Mouse (Mus musculus): ENCODE measurements at regions not wholly inside any gene's neighbourhood (a gene's known extent, or its start where the extent isn't known, plus 50 kb on each side); places are given as distances from the start of the nearest gene placed in this dataset.
A peak's percentile ranks its signal among the peaks of the same experiment; 100 is the strongest.

DNA sequence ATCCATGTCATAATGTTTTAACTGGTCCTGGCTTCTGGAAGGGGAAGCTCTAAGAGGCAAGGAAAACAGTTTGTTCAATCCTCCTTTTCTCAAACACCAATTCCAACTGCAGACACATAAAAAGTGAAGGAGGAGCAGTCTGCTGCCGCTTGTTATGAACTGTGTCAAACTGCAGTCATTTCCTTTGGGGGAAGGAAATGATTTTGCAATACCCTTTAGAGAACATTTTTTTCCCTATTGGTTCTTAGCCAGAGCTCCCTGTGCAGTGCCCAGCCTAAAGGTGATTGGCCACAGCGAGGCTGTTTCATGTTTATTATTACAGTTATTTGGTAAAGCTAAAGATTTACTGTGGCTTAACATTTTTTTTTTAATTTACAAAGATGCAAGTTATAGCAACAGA, 1132.6 kb upstream of the Fbxo33 start:
- DNase-seq (ENCODE audit: inconsistent ontology term): no peak

DNA sequence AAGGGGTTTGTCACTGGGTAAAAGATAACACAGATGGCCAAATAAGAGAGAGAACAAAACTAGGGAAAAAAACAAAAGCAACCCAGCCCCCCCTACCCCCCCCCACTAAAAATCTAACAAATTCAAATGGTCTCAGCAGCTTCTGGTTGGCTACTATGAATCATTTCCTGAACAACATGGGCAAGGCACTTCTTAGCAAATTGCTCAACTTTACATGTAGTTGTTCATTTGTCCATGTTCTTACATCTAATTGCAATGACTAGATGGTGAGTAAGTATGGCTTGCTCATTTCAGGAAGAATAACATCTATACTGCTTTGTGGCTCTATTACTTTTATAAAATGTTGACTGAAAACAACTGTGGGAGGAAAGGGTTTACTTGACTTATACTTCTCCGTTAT, 1124.9 kb upstream of the Fbxo33 start:
- DNase-seq (ENCODE audit: inconsistent ontology term): no peak

DNA sequence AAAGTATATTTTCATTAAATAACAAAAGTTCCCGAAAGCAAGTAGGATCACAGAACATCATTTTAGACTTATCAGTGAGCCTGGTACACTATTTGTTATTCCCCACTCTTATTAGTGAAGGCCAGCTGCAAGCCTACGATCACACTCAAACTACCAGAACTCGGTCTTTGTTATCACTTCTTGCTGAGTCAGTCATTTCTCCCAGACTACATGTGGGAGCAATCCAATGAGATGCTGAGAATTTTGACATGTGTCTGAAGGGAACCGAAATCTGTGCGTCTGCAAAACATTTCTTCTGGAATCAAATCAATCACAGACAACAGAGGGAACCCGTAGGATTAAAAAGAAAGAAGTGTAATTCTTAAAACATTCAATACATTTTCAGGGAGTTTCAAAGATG, 1100.5 kb upstream of the Fbxo33 start:
- no peak for DNase-seq (ENCODE audit: inconsistent ontology term)

DNA sequence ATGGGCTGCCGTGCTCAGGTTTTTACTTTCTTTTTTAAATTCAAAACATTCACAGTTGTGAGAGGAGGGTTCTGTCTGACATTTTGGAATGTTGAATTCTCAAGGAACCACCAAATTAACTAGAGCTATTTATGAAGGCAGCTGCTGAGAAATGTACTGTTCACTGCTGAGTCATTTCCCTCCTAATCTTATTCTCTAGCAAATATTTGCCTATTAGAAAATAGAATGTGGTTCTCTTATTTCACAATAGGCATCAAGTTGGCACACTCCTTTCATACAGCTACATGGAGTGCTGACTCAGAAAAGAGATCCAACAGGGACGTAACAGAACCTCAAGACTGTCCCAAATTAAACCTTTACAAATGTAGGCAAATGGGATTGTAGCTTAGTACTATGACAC, 1073.1 kb upstream of the Fbxo33 start:
- DNase-seq (ENCODE audit: inconsistent ontology term): peak; percentile 84

DNA sequence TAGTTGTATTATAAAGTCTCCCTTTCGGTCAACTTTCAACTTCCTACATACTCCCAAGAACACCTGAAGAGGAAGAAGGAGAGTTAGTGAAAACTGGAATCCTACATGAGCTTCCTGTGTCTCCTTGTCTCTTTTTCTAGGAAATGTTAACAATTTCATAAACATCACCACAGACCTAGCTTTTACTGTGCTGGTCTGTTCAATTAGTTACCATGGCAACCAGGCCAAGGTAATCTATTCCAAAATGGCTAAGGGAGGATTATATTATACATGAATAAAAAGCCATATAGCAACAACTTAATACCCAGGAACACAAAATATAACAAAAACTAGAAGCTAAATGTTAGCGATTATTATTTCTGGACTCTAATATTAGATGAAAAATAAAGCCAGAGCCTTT, 1069.3 kb upstream of the Fbxo33 start:
- no peak for DNase-seq (ENCODE audit: inconsistent ontology term)

DNA sequence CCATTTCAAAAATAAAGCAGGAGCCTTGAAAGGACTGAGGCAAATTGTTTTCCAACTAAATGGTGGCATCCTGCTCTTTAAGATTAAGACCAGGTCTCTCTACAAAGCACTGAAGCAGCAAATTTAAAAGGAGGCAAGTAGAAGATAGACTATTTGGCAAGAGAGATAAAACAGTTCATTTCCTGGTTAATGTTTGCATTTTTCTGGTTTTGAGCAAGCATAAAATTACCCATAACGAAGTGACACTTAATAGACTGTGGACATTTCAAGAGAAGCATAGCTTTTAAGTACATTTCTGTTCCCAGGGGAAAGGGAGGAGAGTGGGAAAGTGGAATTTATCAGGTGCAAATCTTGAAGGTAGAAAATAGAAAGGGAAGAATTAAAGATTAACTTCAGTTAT, 1035.8 kb upstream of the Fbxo33 start:
- no peak for DNase-seq (ENCODE audit: inconsistent ontology term)

DNA sequence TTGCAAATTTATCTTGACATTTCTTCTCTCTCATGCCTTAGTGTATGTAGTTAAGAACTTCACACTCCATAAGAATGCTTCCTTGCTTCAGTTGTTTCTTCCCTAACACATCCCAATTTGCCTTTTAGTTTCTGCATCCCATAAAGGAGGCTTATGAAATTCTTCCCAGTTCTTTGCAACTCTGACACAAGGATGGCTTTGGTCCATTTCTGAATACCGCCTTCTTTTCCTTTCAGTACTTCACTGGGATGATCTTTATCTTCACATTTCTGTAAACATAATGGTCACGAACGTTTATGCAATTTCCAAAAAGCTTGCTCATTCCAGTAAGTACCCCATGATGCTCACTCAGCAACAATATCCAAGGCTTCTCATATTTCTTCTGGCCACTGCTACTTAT, 994.5 kb upstream of the Fbxo33 start:
- DNase-seq (ENCODE audit: inconsistent ontology term): no peak

DNA sequence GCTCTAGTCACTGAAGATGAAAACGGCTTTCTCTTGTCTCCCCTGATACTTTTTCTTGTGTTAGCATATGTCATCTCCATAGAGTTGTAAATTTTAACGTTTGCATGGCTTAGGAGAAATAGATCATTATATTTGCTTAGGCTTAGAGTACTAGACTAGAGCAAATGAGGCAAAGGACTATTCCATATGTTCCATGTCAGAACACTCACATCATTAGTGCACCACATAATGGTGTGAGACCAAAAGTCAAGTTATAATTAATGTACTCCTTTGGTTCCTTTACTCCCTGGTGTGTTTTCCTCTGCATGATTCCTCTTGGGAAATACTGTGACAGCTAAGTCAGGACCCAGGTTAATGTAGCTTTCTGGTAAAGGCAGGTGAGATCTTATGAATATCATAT, 956.2 kb upstream of the Fbxo33 start:
- DNase-seq (ENCODE audit: inconsistent ontology term): no peak

DNA sequence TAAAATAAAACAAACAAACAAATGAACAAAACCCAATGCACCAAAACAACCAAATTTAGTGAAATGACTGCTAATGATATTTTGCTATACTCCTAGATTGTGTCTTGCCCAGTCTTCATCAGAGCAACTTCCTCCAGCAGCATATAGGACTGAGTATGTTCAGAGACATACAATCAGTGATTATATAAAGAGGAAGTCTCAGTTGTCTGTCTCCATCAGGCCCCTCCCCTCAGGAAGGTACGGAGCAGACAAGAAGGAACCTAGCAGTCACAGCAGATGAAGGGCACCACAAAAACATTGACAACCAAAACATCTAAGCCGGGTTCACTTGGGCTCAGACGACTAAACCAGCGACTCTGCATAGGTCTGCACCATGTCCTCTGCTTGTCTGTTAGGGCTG, 930.7 kb upstream of the Fbxo33 start:
- DNase-seq (ENCODE audit: inconsistent ontology term): no peak

DNA sequence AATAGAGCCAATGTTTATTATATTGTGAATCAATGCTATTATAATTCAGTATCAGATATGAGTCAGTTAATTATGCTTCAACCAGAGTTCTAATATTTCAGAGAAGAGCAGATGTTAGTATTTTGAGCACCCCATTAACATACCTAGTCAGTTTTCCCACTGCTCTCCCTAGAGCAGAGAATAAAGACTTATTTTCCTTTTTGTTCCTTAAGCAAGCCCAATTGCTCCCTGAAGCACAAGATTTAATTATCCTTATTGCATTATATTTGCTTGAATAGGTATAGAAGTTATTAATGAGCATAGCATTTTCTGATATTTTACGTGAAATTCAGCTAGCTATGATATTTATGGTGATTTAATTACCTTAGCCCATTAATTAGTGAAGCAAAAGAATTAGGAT, 927.8 kb upstream of the Fbxo33 start:
- no peak for DNase-seq (ENCODE audit: inconsistent ontology term)
